Mouse (Mus musculus) thymus, postnatal 14 days (tissue): Measurements from ENCODE around the gene Krt16.
"Not testable (repeated sequence)": the region's sequence is repeated elsewhere in the genome, so short reads cannot be mapped to it uniquely, and the experiment has no call there.

Experiments
- DNase-seq: peaks from one replicate; pipeline ENCODE4 v3.0.0; 2021

The Krt16 gene

GRCm38 (mm10) chr11:100255514-100255913 lies 6.8 kb upstream of the Krt16 start:
- no peak for DNase-seq

- no peak for DNase-seq
Measured at GRCm38 (mm10) chr11:100254360-100255090, 5.8 kb upstream of the Krt16 start.

GRCm38 (mm10) chr11:100246471-100246870 lies 2.2 kb downstream of the Krt16 start:
- DNase-seq = not testable (repeated sequence)

- not testable (repeated sequence) for DNase-seq
Measured at GRCm38 (mm10) chr11:100240272-100240671, 8.4 kb downstream of the Krt16 start.

DNA sequence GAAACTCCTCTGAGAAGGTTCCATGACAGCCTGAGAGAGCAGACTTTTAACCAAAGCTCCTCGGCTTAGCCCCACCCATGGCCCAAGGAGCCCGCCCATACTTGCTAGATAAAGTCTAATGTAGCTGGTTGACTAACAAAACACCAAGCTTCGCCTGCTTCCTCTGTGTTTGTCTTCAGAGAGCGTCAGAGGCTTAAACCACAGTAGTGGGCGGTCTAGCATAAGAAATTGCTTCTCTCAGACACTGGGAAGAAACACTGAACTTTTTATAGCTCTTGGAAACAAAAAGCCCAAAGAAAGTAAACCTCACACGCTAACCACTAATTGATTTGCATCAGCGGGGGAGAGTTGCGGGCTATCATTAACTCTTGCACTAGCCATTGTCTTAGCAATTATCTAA lies 27.0 kb downstream of the Krt16 start:
- no peak for DNase-seq

DNA sequence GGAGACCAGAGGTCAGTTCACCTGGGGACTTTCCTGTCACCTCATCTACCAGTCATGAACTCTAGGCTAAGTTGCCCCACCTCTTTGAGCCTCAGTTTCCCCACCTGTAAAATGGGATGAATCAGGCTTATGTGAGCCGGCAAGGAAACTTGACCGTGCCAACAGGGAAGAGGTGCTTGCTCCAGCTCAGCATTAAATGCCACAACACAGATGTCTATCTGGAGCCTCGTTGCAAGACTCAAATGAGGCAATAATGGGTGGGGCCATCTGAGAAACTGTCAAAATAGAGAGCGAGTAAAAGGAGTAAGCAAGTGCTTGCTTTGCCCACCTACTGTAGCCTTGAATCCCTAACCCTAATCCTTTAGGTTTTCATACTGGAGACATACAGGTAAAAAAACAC lies 29.4 kb downstream of the Krt16 start:
- no peak for DNase-seq

DNA sequence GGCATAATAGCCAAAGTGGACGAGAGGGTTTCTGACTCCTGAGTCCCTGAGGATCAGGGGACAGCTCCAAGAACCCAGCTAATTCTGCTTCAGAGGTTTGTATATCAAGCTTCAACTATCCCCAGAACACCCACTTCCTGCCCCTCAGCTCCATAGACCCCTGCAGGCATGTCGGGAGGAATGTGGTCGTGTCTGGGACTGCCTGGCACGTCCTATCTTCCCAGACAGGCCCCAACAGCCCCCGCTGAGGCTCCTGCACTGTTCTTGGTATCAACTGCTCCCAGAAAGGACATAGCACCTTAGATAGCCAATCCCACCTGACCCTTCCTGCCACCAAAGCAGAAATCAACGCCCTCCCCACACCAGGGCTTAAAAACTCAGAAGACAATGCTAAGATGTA lies 40.2 kb downstream of the Krt16 start:
- no peak for DNase-seq

DNA sequence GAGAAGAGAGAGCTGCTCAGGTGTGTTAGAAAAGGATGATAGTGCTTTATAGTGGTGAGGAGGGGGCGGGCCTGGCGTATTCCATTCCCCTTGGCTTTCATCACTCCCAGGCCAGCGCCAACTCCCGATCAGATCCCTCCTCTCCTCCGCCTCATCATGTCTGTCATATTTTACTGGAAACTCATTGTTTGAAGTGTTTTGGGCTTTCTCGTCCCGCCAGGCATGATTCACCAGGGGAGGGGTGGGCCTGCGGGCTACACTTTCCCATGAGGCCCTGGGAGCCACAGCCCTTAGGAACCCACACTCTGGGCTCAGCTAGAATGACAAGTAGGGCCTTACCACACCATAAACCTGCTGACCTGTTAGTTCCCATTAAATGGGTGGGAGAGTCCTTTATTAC lies 41.2 kb downstream of the Krt16 start, which contains the start of gene Krt14:
Gene Krt14, minus strand, starts transcription at position 51 of the 400 bp plus-strand sequence.
- DNase-seq = no peak

DNA sequence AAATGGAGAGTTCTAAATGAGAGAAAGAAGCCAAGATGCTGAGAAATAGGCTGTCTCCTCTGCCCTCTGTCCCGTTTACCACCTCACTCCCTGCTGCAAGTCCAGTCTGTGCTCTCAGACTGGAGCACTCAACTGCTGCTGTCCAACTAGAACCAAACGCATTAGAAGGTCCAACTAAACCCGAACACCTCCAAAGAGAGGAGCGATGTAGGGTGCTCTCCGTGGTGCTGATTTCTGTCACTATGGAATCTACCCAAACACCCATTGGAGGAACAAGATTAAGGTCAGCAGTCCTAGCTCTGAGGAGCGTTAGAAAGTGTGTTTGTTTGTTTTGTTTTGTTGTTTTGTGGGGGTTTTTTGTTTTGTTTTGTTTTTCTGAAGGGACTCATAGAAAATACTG lies 45.3 kb downstream of the Krt16 start:
- no peak for DNase-seq

DNA sequence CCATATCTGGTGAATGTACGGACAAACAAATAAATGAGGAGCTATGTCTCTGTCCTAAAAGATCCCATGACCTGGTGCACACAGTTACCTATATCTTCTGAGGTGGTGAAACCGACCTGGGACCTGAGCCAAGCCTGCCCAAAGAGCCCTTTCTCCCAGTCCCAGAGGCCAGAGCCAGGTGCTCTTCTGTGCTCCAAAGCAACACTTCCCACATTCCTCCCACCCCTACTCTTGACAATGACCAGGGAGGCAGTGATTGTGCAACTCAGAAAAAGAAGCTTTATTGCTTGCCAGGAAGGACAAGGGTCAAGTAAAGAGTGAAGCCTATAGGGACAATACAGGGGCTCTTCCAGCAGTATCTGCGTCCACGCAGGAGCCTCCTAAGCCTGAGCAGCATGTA lies 45.8 kb downstream of the Krt16 start:
- no peak for DNase-seq

GRCm38 (mm10) chr11:100200104-100200820 lies 48.4 kb downstream of the Krt16 start:
- DNase-seq = peak; percentile 13

DNA sequence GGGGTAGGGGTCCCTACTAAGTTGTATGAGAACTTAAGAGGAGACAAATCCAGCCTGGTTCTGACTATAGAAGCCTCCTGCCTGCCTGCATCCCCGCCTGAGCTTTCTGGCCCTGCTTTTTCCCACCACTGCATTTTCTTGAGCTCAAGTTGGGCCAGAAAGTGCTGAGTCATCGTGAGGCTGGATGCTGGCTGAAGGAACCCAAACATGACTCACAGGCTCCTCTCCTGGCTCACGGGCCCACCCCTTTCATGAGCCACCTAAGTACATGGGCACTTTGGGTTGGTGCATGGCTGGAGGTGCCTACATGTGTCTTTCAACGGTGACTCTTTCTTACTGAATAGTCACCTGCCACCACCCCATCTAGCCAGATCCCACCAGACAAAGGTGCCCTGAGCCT lies 50.0 kb downstream of the Krt16 start:
- no peak for DNase-seq
